Mouse (Mus musculus) limb, embryonic 14.5 days (tissue): ENCODE data around the gene Cldn34c4. TPM values are rescaled to one million over a fixed set of nuclear protein-coding genes. Genes with fewer than 3 reads are reported as not detected.

Source experiments
- ATAC-seq: fragments of 200-750 bp; cut with Nextera tagmentation; 2 replicates; pipeline ENCODE4 v1.8.0; 2017; ENCODE audit warnings: low read depth, moderate number of reproducible peaks, moderate TSS enrichment; ENCODE audit not compliant: low FRiP score
- DNase-seq: peaks from one replicate; pipeline ENCODE4 v3.0.0-alpha.2; 2015; ENCODE audit warnings: low spot score
- H3K27ac ChIP-seq: fragments of 300-500 bp; sonication (generic); replicated peaks from 2 replicates; pipeline ENCODE4 v1.5.1; 2014; ENCODE audit warnings: low read depth, mild to moderate bottlenecking, low read length, moderate library complexity, mixed read lengths
- H3K27me3 ChIP-seq: fragments of 300-500 bp; sonication (generic); 2 replicates; pipeline ENCODE4 v1.6.1; 2014; ENCODE audit warnings: low read length, mixed read lengths; ENCODE audit not compliant: control insufficient read depth, insufficient read depth
- H3K36me3 ChIP-seq: fragments of 300-500 bp; sonication (generic); 2 replicates; pipeline ENCODE4 v1.6.1; 2014; ENCODE audit warnings: mild to moderate bottlenecking, low read length, moderate library complexity, mixed read lengths; ENCODE audit not compliant: control insufficient read depth, insufficient read depth
- H3K4me1 ChIP-seq: fragments of 300-500 bp; sonication (generic); 2 replicates; pipeline ENCODE4 v1.6.1; 2014; ENCODE audit warnings: antibody characterized with exemption, low read length, mixed read lengths; ENCODE audit not compliant: control insufficient read depth, insufficient read depth
- H3K4me2 ChIP-seq: fragments of 300-500 bp; sonication (generic); replicated peaks from 2 replicates; pipeline ENCODE4 v1.6.1; 2014; ENCODE audit warnings: low read depth, mild to moderate bottlenecking, low read length, moderate library complexity; ENCODE audit not compliant: severe bottlenecking
- H3K4me3 ChIP-seq: fragments of 300-500 bp; sonication (generic); replicated peaks from 2 replicates; pipeline ENCODE4 v1.5.1; 2014; ENCODE audit warnings: low read length
- H3K9ac ChIP-seq: fragments of 300-500 bp; sonication (generic); 2 replicates; pipeline ENCODE4 v1.6.1; 2014; ENCODE audit warnings: mild to moderate bottlenecking, low read depth, low read length, moderate library complexity; ENCODE audit not compliant: severe bottlenecking
- H3K9me3 ChIP-seq: fragments of 300-500 bp; sonication (generic); 2 replicates; pipeline ENCODE4 v1.6.1; 2016; ENCODE audit warnings: low read length; ENCODE audit not compliant: control insufficient read depth
- POLR2A ChIP-seq: fragments of 200-500 bp; IDR thresholded peaks from 2 replicates; pipeline ENCODE4 v1.8.0; 2012; ENCODE audit warnings: inconsistent platforms, mild to moderate bottlenecking, moderate library complexity, borderline replicate concordance; ENCODE audit not compliant: insufficient read depth, insufficient read length; ENCODE audit errors: extremely low read depth
- WGBS: fragments of 180-500 bp; shearing (Covaris S2); extraction: QIAGEN DNeasy Blood & Tissue Kit; methylation state at CpG from one replicate; pipeline ENCODE4 v1.1.7; 2014; 5-methylcytosine and 5-hydroxymethylcytosine counted together
- polyA plus RNA-seq, 2 experiments: library from polyadenylated mRNA; depleted of rRNA in 1 of 2; stranded (reverse) in 1 of 2; unstranded in 1 of 2; fragments of >200 nt; fragmentation: Nextera tagmentation in 1 of 2; extraction: Ambion mirVana in 1 of 2; gene quantifications; 2 replicates each; pipeline versions ENCODE4 v1.2.1 to v1.2.3; 2012 to 2014

The Cldn34c4 gene
- not detected in 2 replicates for polyA plus RNA-seq (2012; rRNA removed)
- not detected in 2 replicates for polyA plus RNA-seq (2014; fragmentation: Nextera tagmentation; extraction: Ambion mirVana)

DNA sequence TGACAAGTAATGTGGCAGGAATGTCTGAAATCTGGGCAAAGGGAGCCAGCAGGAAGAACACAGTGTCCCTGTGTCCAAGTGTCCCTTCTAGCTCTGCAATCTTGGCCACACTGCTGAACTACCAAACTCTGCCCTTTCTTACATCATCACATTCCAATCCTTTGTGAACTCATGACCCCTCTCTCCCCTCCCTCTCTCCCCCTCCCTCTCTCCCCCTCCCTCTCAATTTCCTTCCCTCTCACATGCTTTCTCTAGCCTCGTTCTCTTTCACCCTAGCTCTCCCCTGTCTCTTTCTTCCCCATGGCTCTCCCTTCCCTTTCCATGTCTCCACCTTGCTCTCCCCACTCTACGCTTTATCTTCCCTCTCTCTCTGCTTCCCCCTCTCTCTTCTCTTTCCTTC is at the start of gene Cldn34c4:
Gene Cldn34c4, minus strand, starts transcription at position 101 of the 400 bp plus-strand sequence.
- WGBS = 55% methylated on average over 2 of the region's 2 CpGs
- Histone ChIP-seq H3K9ac (no peak within 1 kb of the TSS), H3K4me1 (no peaks in the 10 kb centered on the region), H3K36me3 (no peaks in the 10 kb centered on the region), H3K4me3 (no peak within 1 kb of the TSS), H3K27ac (no peak within 1 kb of the TSS), H3K27me3 (no peaks in the 10 kb centered on the region), H3K4me2 (no peak within 1 kb of the TSS), H3K9me3 (no peaks in the 10 kb centered on the region)
- DNase-seq (no peak), ATAC-seq (no peak)
- TF ChIP-seq POLR2A = no peak

DNA sequence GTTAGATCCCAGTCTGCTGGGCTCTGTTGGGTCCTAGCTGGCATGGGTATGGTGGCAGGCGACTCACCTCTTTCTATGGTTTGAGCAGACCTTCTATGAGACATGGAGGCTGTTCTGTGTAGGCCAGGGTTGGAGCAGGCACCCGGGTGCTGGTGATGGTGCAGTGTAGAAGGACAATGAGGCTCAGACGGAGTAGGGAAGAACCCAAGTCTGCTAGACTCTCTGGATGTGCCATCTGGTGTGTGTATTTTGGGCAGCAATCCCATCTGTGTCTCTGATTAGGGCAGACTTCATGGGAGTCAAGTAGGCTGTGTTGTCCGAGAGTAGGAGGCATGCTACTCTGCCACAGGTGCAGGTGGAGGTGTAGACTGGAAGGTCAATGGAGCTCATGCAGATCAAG is 10.7 kb upstream of the Cldn34c4 start:
- Histone ChIP-seq H3K27ac (no peak overlapping the region), H3K4me2 (no peak overlapping the region), H3K36me3 (no peaks in the 10 kb centered on the region), H3K9ac (no peak overlapping the region), H3K27me3 (no peaks in the 10 kb centered on the region), H3K4me3 (no peak overlapping the region), H3K4me1 (no peaks in the 10 kb centered on the region), H3K9me3 (no peaks in the 10 kb centered on the region)
- no peak for TF ChIP-seq POLR2A
- 76% methylated on average over 4 of the region's 4 CpGs for WGBS
- DNase-seq (no peak), ATAC-seq (no peak)
